Mouse (Mus musculus) G1E (cell line): ENCODE results near the gene Serp2.

Experiments used
- CTCF ChIP-seq: IDR thresholded peaks from 2 replicates; pipeline ENCODE4 v1.5.1; 2012; ENCODE audit warnings: low read depth, low read length, inconsistent platforms, mixed read lengths
- GATA1 ChIP-seq: IDR thresholded peaks from 2 replicates; pipeline ENCODE4 v1.6.1; 2012; ENCODE audit warnings: borderline replicate concordance, low read length, inconsistent platforms, mixed read lengths
- TAL1 ChIP-seq: conservative IDR thresholded peaks from 2 replicates; pipeline ENCODE4 v1.6.1; 2012; ENCODE audit warnings: low read depth, low read length, inconsistent platforms, mixed read lengths

DNA sequence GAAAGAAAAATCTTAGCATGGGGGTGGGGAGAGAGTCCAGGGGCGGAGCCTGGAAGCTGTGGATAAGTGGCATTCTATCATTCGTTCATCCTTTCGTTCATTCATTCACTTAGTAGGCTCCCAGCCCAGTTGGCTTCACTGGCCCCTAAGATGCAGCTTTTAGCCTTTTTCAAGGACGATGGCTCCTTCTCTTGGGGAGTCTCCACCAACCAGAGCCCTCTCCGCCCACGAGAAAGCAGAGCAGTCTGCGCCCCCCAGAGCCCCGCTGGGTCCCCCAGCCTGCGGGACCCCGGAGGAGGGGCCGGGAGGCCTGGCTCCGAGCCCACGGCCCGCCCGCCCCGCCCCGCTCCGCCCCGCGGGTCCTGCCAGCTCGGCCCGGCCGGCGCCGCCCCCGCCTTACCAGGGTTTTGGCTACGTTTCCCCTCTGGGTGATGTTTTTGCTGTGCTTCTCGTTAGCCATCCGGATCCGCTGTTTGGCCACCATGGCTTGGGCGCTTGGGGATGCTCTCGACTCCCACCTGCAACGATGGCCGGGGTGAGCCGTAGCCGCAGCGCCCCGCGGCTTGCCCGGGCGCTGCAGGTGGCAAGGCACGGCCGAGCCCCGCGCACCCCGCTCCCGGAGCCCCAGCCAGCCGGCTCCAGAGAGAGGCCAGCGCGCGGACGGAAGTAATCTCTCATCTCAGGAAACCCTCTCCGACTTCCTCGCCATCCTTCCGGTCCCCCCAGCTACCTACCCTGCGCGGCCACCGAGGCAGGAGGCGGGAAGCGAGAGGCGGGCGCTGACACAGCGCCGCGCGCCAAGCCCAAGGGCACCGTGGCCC, 448 bp downstream of the Serp2 start:
- no peak for TF ChIP-seq CTCF
- TF ChIP-seq TAL1 = no peak
- TF ChIP-seq GATA1 = no peak
